Mouse (Mus musculus): ENCODE measurements around the gene 9930022D16Rik. TPM values are rescaled to one million over a fixed set of nuclear protein-coding genes. Genes with fewer than 3 reads are reported as not detected.

The 9930022D16Rik gene
- total RNA-seq, 2 experiments from 2014 or later, result not detected

- no peak for DNase-seq (ENCODE audit: low spot score in 2 of 2)
- intact Hi-C loops (cut with DNase I), result no loop called here
Measured at GRCm38 (mm10) chr11:109442166-109442730, 28.5 kb downstream of the 9930022D16Rik start.

GRCm38 (mm10) chr11:109443468-109444263 lies 29.9 kb downstream of the 9930022D16Rik start:
- DNase-seq (ENCODE audit: low spot score in 2 of 2), result no peak
- intact Hi-C loops (cut with DNase I), result no loop called here

- intact Hi-C loops (cut with DNase I), result no loop called here
Measured at GRCm38 (mm10) chr11:109444600-109444999, 30.9 kb downstream of the 9930022D16Rik start.

DNA sequence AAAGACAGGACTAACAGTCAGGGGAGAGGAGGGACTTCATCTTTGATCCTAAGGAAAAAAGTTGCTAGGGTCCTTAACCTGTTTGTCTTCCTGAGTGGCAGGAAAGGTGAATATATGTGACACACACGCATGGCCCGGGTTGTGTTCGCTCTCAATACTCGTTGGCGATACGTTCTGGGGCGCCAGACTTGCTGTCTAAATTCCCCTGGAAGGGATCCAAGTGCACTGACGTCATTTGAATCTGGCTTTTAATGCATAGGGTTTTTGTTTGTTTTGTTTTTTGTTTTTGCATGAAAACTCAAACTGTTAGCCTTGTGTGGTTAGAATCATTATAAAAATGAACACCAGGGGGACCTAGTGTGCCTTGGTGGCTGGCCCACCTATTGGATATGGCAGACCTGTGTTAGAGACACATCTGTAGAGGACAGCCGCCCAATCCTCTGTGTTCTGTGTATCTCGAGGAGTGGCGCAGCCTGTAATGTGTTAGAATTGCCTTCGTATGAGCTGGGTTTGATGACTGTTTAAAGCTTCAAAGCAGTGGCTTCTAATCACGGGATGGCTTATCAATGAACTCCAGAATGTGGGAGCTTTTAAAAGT lies 31.8 kb downstream of the 9930022D16Rik start:
- intact Hi-C loops (cut with DNase I), result loop anchor here (1.0 kb wide), 2 partner anchors 140 to 415 kb away; no protein-coding TSS in a partner anchor
- peak; percentile 36 to 60 for DNase-seq (ENCODE audit: low spot score in 2 of 2)

More at GRCm38 (mm10) chr11:109444600-109444999, 30.9 kb downstream of the 9930022D16Rik start:
- no peak for DNase-seq (ENCODE audit: low spot score in 2 of 2)

DNA sequence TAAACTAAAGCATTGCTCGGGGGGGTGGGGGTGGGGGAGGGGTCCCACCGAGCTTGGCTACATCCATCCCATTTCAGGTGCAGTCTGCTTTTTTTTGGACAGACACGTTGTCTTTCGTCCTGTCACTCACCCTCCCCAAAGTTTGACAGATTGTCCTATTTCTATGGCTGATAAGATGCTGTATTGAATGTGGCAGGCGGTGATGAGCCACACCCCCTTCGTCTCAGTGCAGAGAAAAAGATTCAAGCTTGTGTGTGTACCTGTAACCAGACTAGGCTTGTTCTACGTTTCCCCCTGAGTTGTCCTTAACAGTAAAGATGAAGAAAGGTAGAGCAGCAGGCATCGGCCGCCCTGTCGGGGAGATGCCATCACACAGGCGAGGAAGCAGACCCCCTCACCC lies 37.5 kb downstream of the 9930022D16Rik start:
- intact Hi-C loops (cut with DNase I), result no loop called here
- no peak for DNase-seq (ENCODE audit: low spot score in 2 of 2)

GRCm38 (mm10) chr11:109456261-109456660 lies 42.5 kb downstream of the 9930022D16Rik start:
- DNase-seq (ENCODE audit: low spot score in 2 of 2), result no peak
- intact Hi-C loops (cut with DNase I), result no loop called here

- peak in 1 of 2 experiments; percentile 70 for DNase-seq (ENCODE audit: low spot score in 2 of 2)
- intact Hi-C loops (cut with DNase I), result no loop called here
Measured at GRCm38 (mm10) chr11:109458165-109458564, 44.4 kb downstream of the 9930022D16Rik start.

GRCm38 (mm10) chr11:109460586-109460985 lies 46.9 kb downstream of the 9930022D16Rik start:
- intact Hi-C loops (cut with DNase I), result no loop called here
- DNase-seq (ENCODE audit: low spot score in 2 of 2), result no peak

- intact Hi-C loops (cut with DNase I), result no loop called here
- no peak for DNase-seq (ENCODE audit: low spot score in 2 of 2)
Measured at GRCm38 (mm10) chr11:109465068-109465467, 51.4 kb downstream of the 9930022D16Rik start.

GRCm38 (mm10) chr11:109466987-109467386 lies 53.3 kb downstream of the 9930022D16Rik start:
- no peak for DNase-seq (ENCODE audit: low spot score in 2 of 2)
- intact Hi-C loops (cut with DNase I), result no loop called here

- intact Hi-C loops (cut with DNase I), result no loop called here
- DNase-seq (ENCODE audit: low spot score in 2 of 2), result no peak
Measured at GRCm38 (mm10) chr11:109468133-109468532, 54.4 kb downstream of the 9930022D16Rik start.

Small RNAs within 50 kb of the gene (microRNA-seq; reads per million reads assigned to microRNA genes)
- 0 reads per million in 2 experiments for gene Gm25540

Other genes with a start within 250 kb of the 9930022D16Rik start
- gene Rgs9, start 115.8 kb upstream of the 9930022D16Rik start, total RNA-seq (2021), result 10 to 100 TPM; 16.0 to 86.9 TPM
- gene Gna13, start 51.1 kb upstream of the 9930022D16Rik start, total RNA-seq (2021), result 10 to 100 TPM; 41.9 to 47.7 TPM
- 10 to 100 TPM; 48.3 to 55.4 TPM for gene Amz2, start 12.0 kb downstream of the 9930022D16Rik start, total RNA-seq (2021)
- gene Arsg, start 59.5 kb downstream of the 9930022D16Rik start, total RNA-seq (2021), result 10 to 100 TPM in 1 of 2 experiments, 1 to 10 TPM in 1; 9.6 to 11.1 TPM
- 10 to 100 TPM in 1 of 2 experiments, 1 to 10 TPM in 1; 8.7 to 17.3 TPM for gene Slc16a6, start 59.7 kb downstream of the 9930022D16Rik start, total RNA-seq (2021)
- 10 to 100 TPM; 21.3 TPM for gene Wipi1, start 198.1 kb downstream of the 9930022D16Rik start, total RNA-seq (2021)
- gene Prkar1a, start 235.5 kb downstream of the 9930022D16Rik start, total RNA-seq (2021), result 100 to 1,000 TPM; 561 to 584 TPM

All from left cerebral cortex, postnatal 25 days (tissue).